Mouse (Mus musculus) hindbrain, embryonic 14.5 days (tissue): ENCODE data around the gene Gm45808. TPM values are rescaled to one million over a fixed set of nuclear protein-coding genes. Genes with fewer than 3 reads are reported as not detected.

Experiments
- ATAC-seq: fragments of 200-750 bp; cut with Nextera tagmentation; 2 replicates; pipeline ENCODE4 v1.8.0; 2017; ENCODE audit warnings: moderate number of reproducible peaks, mild to moderate bottlenecking, moderate TSS enrichment, moderate library complexity; ENCODE audit not compliant: low FRiP score
- DNase-seq: peaks from one replicate; pipeline ENCODE4 v3.0.0-alpha.2; 2015; ENCODE audit warnings: low spot score
- H3K27ac ChIP-seq: fragments of 300-500 bp; sonication (generic); 2 replicates; pipeline ENCODE4 v1.5.1; 2014; ENCODE audit warnings: mild to moderate bottlenecking, moderate library complexity
- H3K27me3 ChIP-seq: fragments of 300-500 bp; sonication (generic); 2 replicates; pipeline ENCODE4 v1.6.1; 2014; ENCODE audit warnings: mild to moderate bottlenecking, low read length, mixed read lengths; ENCODE audit not compliant: control insufficient read depth, insufficient read depth
- H3K36me3 ChIP-seq: fragments of 300-500 bp; sonication (generic); replicated peaks from 2 replicates; pipeline ENCODE4 v1.6.1; 2014; ENCODE audit not compliant: control insufficient read depth, insufficient read depth
- H3K4me1 ChIP-seq: fragments of 300-500 bp; sonication (generic); replicated peaks from 2 replicates; pipeline ENCODE4 v1.6.1; 2014; ENCODE audit warnings: antibody characterized with exemption, low read length, mixed read lengths; ENCODE audit not compliant: control insufficient read depth, insufficient read depth
- H3K4me2 ChIP-seq: fragments of 300-500 bp; sonication (generic); replicated peaks from 2 replicates; pipeline ENCODE4 v1.6.1; 2014; ENCODE audit warnings: mild to moderate bottlenecking, moderate library complexity
- H3K4me3 ChIP-seq: fragments of 300-500 bp; sonication (generic); replicated peaks from 2 replicates; pipeline ENCODE4 v1.5.1; 2014; ENCODE audit warnings: mild to moderate bottlenecking, low read length
- H3K9ac ChIP-seq: fragments of 300-500 bp; sonication (generic); 2 replicates; pipeline ENCODE4 v1.6.1; 2014
- H3K9me3 ChIP-seq: fragments of 300-500 bp; sonication (generic); 2 replicates; pipeline ENCODE4 v1.6.1; 2016; ENCODE audit warnings: low read length; ENCODE audit not compliant: control insufficient read depth
- WGBS: fragments of 180-500 bp; shearing (Covaris S2); extraction: QIAGEN DNeasy Blood & Tissue Kit; methylation state at CpG from one replicate; pipeline ENCODE4 v1.1.7; 2014; 5-methylcytosine and 5-hydroxymethylcytosine counted together
- polyA plus RNA-seq: library from polyadenylated mRNA; unstranded; fragments of >200 nt; fragmentation: Nextera tagmentation; extraction: Ambion mirVana; gene quantifications from 2 replicates; pipeline ENCODE4 v1.2.1, GENCODE M21; 2014

Gene Gm45808
- polyA plus RNA-seq, 1 experiment from 2014 or later: not detected

- Histone ChIP-seq H3K36me3 (peaks cover 71% of the 10 kb centered on the region), H3K4me2 (peak overlapping the region; percentile 92), H3K4me1 (peaks cover 31% of the 10 kb centered on the region), H3K9ac (peak overlapping the region; percentile 82), H3K27ac (peak overlapping the region; percentile 97), H3K9me3 (no peaks in the 10 kb centered on the region), H3K4me3 (peak overlapping the region; percentile 78), H3K27me3 (no peaks in the 10 kb centered on the region)
- WGBS: under 1% methylated on average over 40 of the region's 43 CpGs
- peak; percentile 67 for ATAC-seq
- peak; percentile 89 for DNase-seq
Measured at GRCm38 (mm10) chr7:45458748-45459563, 27.7 kb downstream of the Gm45808 start.

GRCm38 (mm10) chr7:45457204-45458060, 29.2 kb downstream of the Gm45808 start:
- H3K27ac ChIP-seq: 0 out of 2 replicates have a peak overlapping the region, but pooled peaks have one; percentile 97
- no peak for ATAC-seq
- peak overlapping the region; percentile 92 for H3K4me2 ChIP-seq
- no peaks in the 10 kb centered on the region for H3K27me3 ChIP-seq
- no peaks in the 10 kb centered on the region for H3K9me3 ChIP-seq
- H3K9ac ChIP-seq: peak overlapping the region; percentile 82
- DNase-seq: no peak
- peaks cover 31% of the 10 kb centered on the region for H3K4me1 ChIP-seq
- peak overlapping the region; percentile 78 for H3K4me3 ChIP-seq
- 70% methylated on average over 10 of the region's 10 CpGs for WGBS
- peaks cover 69% of the 10 kb centered on the region for H3K36me3 ChIP-seq

DNA sequence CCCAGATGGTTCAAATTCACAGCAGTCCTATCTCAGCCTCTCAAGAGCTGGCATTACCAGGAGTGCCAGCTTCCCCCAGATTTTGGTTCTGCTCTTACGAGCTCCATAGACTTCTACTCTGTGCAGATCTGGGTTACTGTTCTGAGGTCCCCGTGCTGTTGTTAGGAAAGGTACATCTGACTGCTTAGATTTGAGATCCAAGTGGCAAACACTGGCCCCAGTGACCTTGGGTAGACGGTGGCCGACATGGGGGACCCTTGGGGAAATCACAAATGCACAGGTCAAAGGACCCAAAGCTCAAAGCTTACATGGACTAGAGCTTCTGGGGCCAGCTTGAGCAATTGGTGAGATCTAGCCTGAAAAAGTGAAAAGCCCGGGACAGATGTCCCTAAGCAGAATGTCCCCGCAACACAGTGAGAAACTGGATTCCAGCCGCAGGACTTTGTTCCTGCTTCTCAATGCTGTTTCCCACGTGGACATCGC, 29.8 kb downstream of the Gm45808 start:
- H3K9me3 ChIP-seq: no peaks in the 10 kb centered on the region

GRCm38 (mm10) chr7:45455932-45456696, 30.5 kb downstream of the Gm45808 start:
- DNase-seq (no peak), ATAC-seq (no peak)
- H3K4me2 ChIP-seq: no peak overlapping the region
- H3K36me3 ChIP-seq: peaks cover 68% of the 10 kb centered on the region
- no peak overlapping the region for H3K4me3 ChIP-seq
- 76% methylated on average over 13 of the region's 13 CpGs for WGBS
- no peak overlapping the region for H3K9ac ChIP-seq
- H3K9me3 ChIP-seq: no peaks in the 10 kb centered on the region
- peaks cover 30% of the 10 kb centered on the region for H3K4me1 ChIP-seq
- H3K27ac ChIP-seq: no peak overlapping the region
- H3K27me3 ChIP-seq: no peaks in the 10 kb centered on the region

More for the DNA sequence above, 29.8 kb downstream of the Gm45808 start:
- H3K36me3 ChIP-seq: peaks cover 69% of the 10 kb centered on the region
- no peak for ATAC-seq
- WGBS: 48% methylated on average over 9 of the region's 9 CpGs
- DNase-seq: no peak
- H3K9ac ChIP-seq: peak overlapping the region; percentile 82
- H3K4me2 ChIP-seq: peak overlapping the region; percentile 92
- H3K27me3 ChIP-seq: no peaks in the 10 kb centered on the region
- H3K4me3 ChIP-seq: peak overlapping the region; percentile 78; the same call in 1 of the 2 replicates
- H3K27ac ChIP-seq: no peak overlapping the region
- peaks cover 31% of the 10 kb centered on the region for H3K4me1 ChIP-seq

- no peaks in the 10 kb centered on the region for H3K27me3 ChIP-seq
- H3K27ac ChIP-seq: no peak overlapping the region
- ATAC-seq (no peak), DNase-seq (no peak)
- peaks cover 20% of the 10 kb centered on the region for H3K4me1 ChIP-seq
- H3K9me3 ChIP-seq: no peaks in the 10 kb centered on the region
- H3K4me2 ChIP-seq: no peak overlapping the region
- H3K9ac ChIP-seq: no peak overlapping the region
- H3K4me3 ChIP-seq: no peak overlapping the region
- peaks cover 70% of the 10 kb centered on the region for H3K36me3 ChIP-seq
- WGBS: 93% methylated on average over 15 of the region's 15 CpGs
Measured at GRCm38 (mm10) chr7:45454971-45455370, 31.6 kb downstream of the Gm45808 start.

DNA sequence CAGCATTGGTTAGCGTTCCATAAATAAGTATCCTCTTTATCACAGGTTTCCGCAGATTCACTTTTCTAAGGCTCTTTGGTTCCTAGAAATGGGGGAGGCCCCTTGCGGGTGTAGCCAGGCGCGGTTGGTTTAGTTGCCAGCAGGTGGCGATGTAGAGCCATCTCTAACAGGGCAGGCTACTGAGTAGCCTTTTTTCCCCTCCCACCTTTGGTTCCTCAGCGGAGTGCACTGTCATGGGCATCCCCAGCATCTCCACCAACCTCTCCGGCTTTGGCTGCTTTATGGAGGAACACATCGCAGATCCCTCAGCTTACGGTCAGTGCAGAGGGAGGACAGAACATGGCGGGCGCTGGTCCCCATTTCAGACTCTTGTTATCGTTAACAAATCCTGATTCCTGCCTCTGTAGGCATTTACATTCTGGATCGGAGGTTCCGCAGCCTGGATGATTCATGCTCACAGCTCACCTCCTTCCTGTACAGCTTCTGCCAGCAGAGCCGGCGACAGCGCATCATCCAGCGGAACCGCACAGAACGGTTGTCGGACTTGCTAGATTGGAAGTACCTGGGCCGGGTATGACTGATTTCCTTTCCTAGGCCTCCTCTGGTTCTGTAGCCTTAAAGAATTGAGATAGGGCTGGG, 35.1 kb downstream of the Gm45808 start:
- peaks cover under 1% of the 10 kb centered on the region; the same call in 1 of the 2 replicates for H3K4me1 ChIP-seq
- H3K27ac ChIP-seq: no peak overlapping the region
- 51% methylated on average over 23 of the region's 23 CpGs for WGBS
- peak; percentile 84 for DNase-seq
- no peak overlapping the region for H3K4me3 ChIP-seq
- no peaks in the 10 kb centered on the region for H3K27me3 ChIP-seq
- H3K9me3 ChIP-seq: no peaks in the 10 kb centered on the region
- no peak overlapping the region for H3K4me2 ChIP-seq
- peak; percentile 69 for ATAC-seq
- H3K9ac ChIP-seq: 0 out of 2 replicates have a peak overlapping the region, but pooled peaks have one; percentile 0
- H3K36me3 ChIP-seq: peaks cover 70% of the 10 kb centered on the region

DNA sequence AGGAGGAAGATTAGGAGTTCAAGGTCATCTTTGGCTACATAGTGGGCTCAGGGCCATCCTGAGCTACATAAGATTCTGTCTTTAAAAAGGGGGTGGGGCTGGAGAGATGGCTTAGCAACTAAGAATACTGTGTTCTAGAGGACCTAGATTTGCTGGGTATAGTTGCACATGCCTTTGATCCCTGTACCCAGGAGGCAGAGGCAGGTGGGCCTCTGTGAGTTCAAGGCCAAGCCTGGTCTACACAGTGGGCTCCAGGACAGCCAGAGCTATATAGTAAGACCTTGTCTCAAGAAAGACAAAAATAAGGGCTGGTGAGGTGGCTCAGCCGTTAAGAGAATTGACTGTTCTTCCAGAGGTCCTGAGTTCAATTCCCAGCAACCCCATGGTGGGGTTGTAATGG, 36.6 kb downstream of the Gm45808 start:
- ATAC-seq: no peak
- H3K4me1 ChIP-seq: no peaks in the 10 kb centered on the region
- no peaks in the 10 kb centered on the region for H3K9me3 ChIP-seq
- no peak for DNase-seq
- H3K27me3 ChIP-seq: no peaks in the 10 kb centered on the region
- no peak overlapping the region for H3K4me2 ChIP-seq
- 93% methylated on average over 1 of the region's 1 CpGs for WGBS
- no peak overlapping the region for H3K9ac ChIP-seq
- peaks cover 59% of the 10 kb centered on the region for H3K36me3 ChIP-seq
- H3K27ac ChIP-seq: no peak overlapping the region
- no peak overlapping the region for H3K4me3 ChIP-seq

- H3K9ac ChIP-seq: no peak overlapping the region
- 42% methylated on average over 11 of the region's 11 CpGs for WGBS
- H3K36me3 ChIP-seq: peaks cover 60% of the 10 kb centered on the region
- H3K4me1 ChIP-seq: no peaks in the 10 kb centered on the region
- no peak overlapping the region for H3K4me2 ChIP-seq
- no peak overlapping the region for H3K27ac ChIP-seq
- H3K27me3 ChIP-seq: no peaks in the 10 kb centered on the region
- H3K9me3 ChIP-seq: no peaks in the 10 kb centered on the region
- no peak for DNase-seq
- no peak overlapping the region for H3K4me3 ChIP-seq
- no peak for ATAC-seq
Measured at GRCm38 (mm10) chr7:45447325-45447990, 39.2 kb downstream of the Gm45808 start.
